Comparison of ENCODE assay signal across 22 mouse cellular contexts in genomic region chr14:19853471-19853870, GRCm38 (mm10). TPM values are rescaled to one million over a fixed set of nuclear protein-coding genes. Genes with fewer than 3 reads are reported as not detected.
DNase-seq lines count a peak whose midpoint lies in the region; TF ChIP-seq lines count a peak whose summit lies in the region.
"Had no signal": no experiment of that assay in that cellular context is flagged by ENCODE, and none has a peak within 500 bp of the region (broad histone marks: within the 10 kb centered on the region; RNA-seq: fewer than 3 reads in every experiment).

No protein-coding gene starts in this region.

- H3K4me3 ChIP-seq in ES-Bruce4 (ENCODE audit: low read depth, low read length), result no peak overlapping the region
- H3K4me3 ChIP-seq in ES-E14 (ENCODE audit: insufficient read depth in 1 of 2, low read depth in 1 of 2, low read length in 2 of 2, poor library complexity in 1 of 2, severe bottlenecking in 1 of 2), result no peak overlapping the region
- H3K4me3 ChIP-seq: embryonic facial prominence, embryonic 13.5 days; embryonic facial prominence, embryonic 15.5 days; erythroblast, embryonic 14.5 days; forebrain, embryonic 10.5 days; forebrain, embryonic 12.5 days had no signal

- H3K27me3 ChIP-seq in ES-Bruce4 (ENCODE audit: control insufficient read depth, insufficient read depth, low read length, poor library complexity, severe bottlenecking), result no peaks in the 10 kb centered on the region
- H3K27me3 ChIP-seq: CH12.LX; embryonic facial prominence, embryonic 13.5 days; embryonic facial prominence, embryonic 15.5 days; forebrain, embryonic 12.5 days had no signal

- intact Hi-C loops in heart, postnatal 25 days (cut with DNase I), result no loop called here

- peaks cover 6% of the 10 kb centered on the region for H3K4me1 ChIP-seq in ES-Bruce4 (ENCODE audit: control insufficient read depth, insufficient read depth, low read length)
- H3K4me1 ChIP-seq in ES-E14 (ENCODE audit: control insufficient read depth in 2 of 2, insufficient read depth in 2 of 2, low read length in 2 of 2, poor library complexity in 1 of 2), result peaks cover 5 to 9% of the 10 kb centered on the region in 2 experiments; a peak in 3 of 4 replicates
- H3K4me1 ChIP-seq: embryonic facial prominence, embryonic 15.5 days; forebrain, embryonic 10.5 days; forebrain, embryonic 12.5 days had no signal

- no peak for TF ChIP-seq EP300 in ES-Bruce4 (IDR thresholded peaks at IDR 0.05; ENCODE audit: insufficient read depth, low read depth, low read length)

- DNase-seq in ES-E14 (ENCODE audit: low read depth, low spot score) (no peak), ZHBTc4 (ENCODE audit: low read depth, low spot score) (peak; percentile 59)
- no peak for DNase-seq in heart, postnatal 25 days (ENCODE audit: low spot score)
- DNase-seq in lung, postnatal 14 days, result no peak
- DNase-seq: adrenal gland, adult 2 months; adrenal gland, postnatal 10 days; adrenal gland, postnatal 25 days; B cell, adult 2 months; cerebellum, adult 11 months; cerebellum, adult 18-20 months; cerebellum, adult 8-10 months; cerebellum, adult 9-11 months; cerebellum, postnatal 14 days; cerebellum, postnatal 36 days; embryo, embryonic 11 days had no signal

- H3K27ac ChIP-seq in ES-Bruce4 (ENCODE audit: insufficient read depth, low read length), result peak overlapping the region; percentile 71; the same call in 1 of the 2 replicates
- peak overlapping the region; percentile 76; the same call in 1 of the 2 replicates for H3K27ac ChIP-seq in ES-E14 (ENCODE audit: insufficient read depth, low read depth, low read length, poor library complexity, severe bottlenecking)
- H3K27ac ChIP-seq: embryonic facial prominence, embryonic 13.5 days; embryonic facial prominence, embryonic 15.5 days; forebrain, embryonic 10.5 days; forebrain, embryonic 12.5 days had no signal

- no peak for TF ChIP-seq POLR2A in ES-Bruce4 (IDR thresholded peaks at IDR 0.05; ENCODE audit: insufficient read depth, low read length)

- TF ChIP-seq CTCF in ES-Bruce4 (IDR thresholded peaks at IDR 0.05; ENCODE audit: low read depth, low read length), result no peak

- in situ Hi-C loops in ES-E14 (cut with MboI; ENCODE audit: low sequenced_read_pairs in 2 of 2, unreplicated experiment in 2 of 2), result no loop called here

- H3K36me3 ChIP-seq in ES-Bruce4 (ENCODE audit: control insufficient read depth, insufficient read depth, low read length, poor library complexity, severe bottlenecking) (no peaks in the 10 kb centered on the region), ES-E14 (ENCODE audit: control insufficient read depth, insufficient read depth, low read length, poor library complexity, severe bottlenecking) (no peaks in the 10 kb centered on the region; the same call in 1 of the 2 replicates)
- H3K36me3 ChIP-seq: embryonic facial prominence, embryonic 13.5 days; embryonic facial prominence, embryonic 15.5 days; forebrain, embryonic 10.5 days; forebrain, embryonic 12.5 days had no signal

- H3K9me3 ChIP-seq in ES-Bruce4 (replicated peaks; ENCODE audit: control insufficient read depth, insufficient read depth, low read length, poor library complexity, severe bottlenecking) (peaks cover 8% of the 10 kb centered on the region), ES-E14 (ENCODE audit: control insufficient read depth, insufficient read depth, low read depth, low read length) (no peaks in the 10 kb centered on the region)
- H3K9me3 ChIP-seq: embryonic facial prominence, embryonic 13.5 days; embryonic facial prominence, embryonic 15.5 days; forebrain, embryonic 12.5 days had no signal

- no peak overlapping the region for H3K9ac ChIP-seq in ES-Bruce4 (ENCODE audit: low read depth, poor library complexity, severe bottlenecking)
- no peak overlapping the region for H3K9ac ChIP-seq in ES-E14 (ENCODE audit: insufficient read depth, low read depth, low read length, poor library complexity, severe bottlenecking)
- H3K9ac ChIP-seq: embryonic facial prominence, embryonic 13.5 days; embryonic facial prominence, embryonic 15.5 days; forebrain, embryonic 12.5 days had no signal

TF ChIP-seq in ES-E14, 5 proteins besides CTCF, POLR2A, EP300 and RAD21:
- TF ChIP-seq HCFC1 (IDR thresholded peaks at IDR 0.05; ENCODE audit: borderline replicate concordance, insufficient read depth, low read length) (no peak), MAFK (IDR thresholded peaks at IDR 0.05; ENCODE audit: insufficient read depth, low read depth, low read length) (no peak), ZC3H11A (IDR thresholded peaks at IDR 0.05; ENCODE audit: borderline replicate concordance, low read depth, low read length) (no peak), ZNF384 (IDR thresholded peaks at IDR 0.05; ENCODE audit: low read depth, low read length) (no peak), CHD2 (IDR thresholded peaks at IDR 0.05; ENCODE audit: low read depth, low read length) (no peak)

RNA-seq across cellular contexts. Expression of gene Rtraf, which starts 29.8 kb away (rescaled TPM):
- 242 and 246 TPM in 2 replicates for polyA plus RNA-seq in ES-Bruce4 (2011; ENCODE audit: insufficient read depth, insufficient read length, low read depth, missing spikeins)
- total RNA-seq in ES-E14 (2012; rRNA removed), result 87.8 and 118 TPM in 2 replicates
- total RNA-seq in heart, postnatal 25 days (2021), result 10 to 100 TPM; 65.5 to 70.4 TPM
